Mouse (Mus musculus): ENCODE measurements around the gene AC161166.1. TPM values are rescaled to one million over a fixed set of nuclear protein-coding genes. Genes with fewer than 3 reads are reported as not detected.

The AC161166.1 gene
- polyA plus RNA-seq, 1 experiment from 2014 or later, result not detected

DNA sequence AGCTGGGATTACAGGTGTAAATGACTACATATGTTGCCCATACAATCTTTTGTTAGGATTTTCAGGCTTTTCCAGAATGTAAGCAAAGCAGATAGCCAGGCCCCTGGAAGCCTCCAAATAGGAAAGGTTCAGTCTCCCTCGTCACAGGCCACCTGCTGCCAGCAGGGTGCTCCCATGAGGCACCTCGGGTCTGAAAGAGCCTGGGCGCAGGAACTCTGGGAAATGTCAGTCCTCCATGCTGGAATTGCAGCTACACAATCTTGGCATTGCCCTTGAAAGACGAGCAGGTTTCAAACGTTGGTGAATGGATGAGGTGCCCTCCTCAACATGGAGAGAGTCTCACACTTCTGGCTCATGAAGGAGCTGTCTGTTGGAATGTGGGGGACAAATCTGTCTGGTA is 25.9 kb upstream of the AC161166.1 start:
- H3K27ac ChIP-seq (replicated peaks), result no peak overlapping the region
- no peaks in the 10 kb centered on the region for H3K27me3 ChIP-seq
- no peak overlapping the region for H3K4me3 ChIP-seq (replicated peaks)
- H3K36me3 ChIP-seq (replicated peaks), result peaks cover 14% of the 10 kb centered on the region
- H3K9me3 ChIP-seq (replicated peaks), result no peaks in the 10 kb centered on the region
- ATAC-seq (ENCODE audit: insufficient read depth), result no peak
- 30% methylated on average over 5 of the region's 5 CpGs for WGBS (ENCODE audit: insufficient replicate concordance)
- no peak overlapping the region for H3K9ac ChIP-seq
- H3K4me1 ChIP-seq (replicated peaks), result 0 out of 2 replicates have a peak, but pooled peaks cover 4% of the 10 kb centered on the region
- no peak overlapping the region for H3K4me2 ChIP-seq

DNA sequence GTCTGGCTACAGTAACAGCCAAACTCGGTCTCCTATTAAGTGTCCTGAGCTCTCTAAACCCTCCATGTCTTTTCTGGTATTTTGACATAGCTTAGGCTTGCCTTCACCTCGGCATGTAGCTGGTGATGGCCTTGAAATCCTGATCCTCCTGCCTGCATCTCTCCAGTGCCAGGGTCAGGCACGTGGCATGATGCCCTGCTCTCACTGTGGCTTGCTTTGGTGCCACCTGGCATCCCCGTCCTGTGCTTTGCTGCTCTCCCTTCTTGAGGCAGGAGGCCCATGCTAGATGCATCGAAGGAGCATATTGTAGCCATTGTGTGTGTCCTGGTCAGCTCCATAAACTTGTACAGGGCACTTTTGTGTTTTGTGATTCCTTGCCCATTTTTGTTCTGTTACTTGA is 25.3 kb upstream of the AC161166.1 start:
- Histone ChIP-seq H3K4me2 (no peak overlapping the region), H3K27me3 (no peaks in the 10 kb centered on the region), H3K4me1 (replicated peaks) (0 out of 2 replicates have a peak, but pooled peaks cover 4% of the 10 kb centered on the region), H3K27ac (replicated peaks) (no peak overlapping the region), H3K9ac (no peak overlapping the region), H3K4me3 (replicated peaks) (no peak overlapping the region), H3K36me3 (replicated peaks) (peaks cover 18% of the 10 kb centered on the region), H3K9me3 (replicated peaks) (no peaks in the 10 kb centered on the region)
- WGBS (ENCODE audit: insufficient replicate concordance), result 50% methylated on average over 5 of the region's 5 CpGs
- ATAC-seq (ENCODE audit: insufficient read depth), result no peak

DNA sequence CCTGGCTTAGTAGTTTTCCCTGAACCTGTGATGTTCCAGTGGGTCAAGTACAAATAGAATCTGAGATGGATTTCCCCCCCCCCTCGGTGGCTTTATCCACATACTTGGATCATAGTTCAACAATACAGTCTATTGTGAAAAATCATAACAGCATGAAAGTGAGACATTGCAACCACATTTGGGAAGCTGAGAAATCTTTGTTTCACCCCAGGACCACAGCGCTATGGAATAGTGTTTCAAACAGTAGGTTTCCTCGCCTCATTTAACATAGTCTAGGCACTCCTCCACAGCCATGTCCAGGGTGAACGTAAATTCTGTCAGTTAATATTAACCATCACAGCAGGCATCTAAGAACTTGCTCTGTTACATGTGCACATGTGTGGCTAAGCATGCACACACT is 24.8 kb upstream of the AC161166.1 start:
- Histone ChIP-seq H3K4me2 (no peak overlapping the region), H3K36me3 (replicated peaks) (peaks cover 18% of the 10 kb centered on the region), H3K9me3 (replicated peaks) (no peaks in the 10 kb centered on the region), H3K4me1 (replicated peaks) (peaks cover 5% of the 10 kb centered on the region; the same call in 1 of the 2 replicates), H3K27me3 (no peaks in the 10 kb centered on the region), H3K4me3 (replicated peaks) (no peak overlapping the region), H3K27ac (replicated peaks) (no peak overlapping the region), H3K9ac (no peak overlapping the region)
- no peak for ATAC-seq (ENCODE audit: insufficient read depth)
- 72% methylated on average over 4 of the region's 4 CpGs for WGBS (ENCODE audit: insufficient replicate concordance)

DNA sequence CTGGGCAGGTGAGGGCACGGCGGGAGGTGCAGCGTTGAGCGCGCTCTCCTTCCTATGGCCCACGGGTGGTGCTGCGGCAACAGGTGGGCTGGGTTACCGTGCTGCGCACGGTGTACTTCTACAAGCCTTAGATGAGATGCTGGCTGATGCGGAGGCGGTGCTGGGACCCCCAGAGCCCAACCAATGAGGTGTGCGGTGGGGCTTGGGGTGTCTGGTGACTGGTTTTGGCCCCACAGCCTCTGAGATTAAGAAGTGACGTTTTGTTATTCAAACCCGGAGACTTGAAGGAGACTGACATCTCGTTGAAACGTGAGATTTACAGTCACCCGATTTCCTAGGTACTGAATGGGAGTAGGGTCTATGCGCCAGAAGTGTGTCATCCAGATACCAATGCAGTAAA is 22.0 kb upstream of the AC161166.1 start:
- Histone ChIP-seq H3K9me3 (replicated peaks) (no peaks in the 10 kb centered on the region), H3K27me3 (no peaks in the 10 kb centered on the region), H3K9ac (no peak overlapping the region), H3K4me3 (replicated peaks) (no peak overlapping the region), H3K4me1 (replicated peaks) (peaks cover 24% of the 10 kb centered on the region), H3K27ac (replicated peaks) (no peak overlapping the region), H3K4me2 (no peak overlapping the region), H3K36me3 (replicated peaks) (peaks cover 18% of the 10 kb centered on the region)
- WGBS (ENCODE audit: insufficient replicate concordance), result 81% methylated on average over 19 of the region's 19 CpGs
- no peak for ATAC-seq (ENCODE audit: insufficient read depth)

DNA sequence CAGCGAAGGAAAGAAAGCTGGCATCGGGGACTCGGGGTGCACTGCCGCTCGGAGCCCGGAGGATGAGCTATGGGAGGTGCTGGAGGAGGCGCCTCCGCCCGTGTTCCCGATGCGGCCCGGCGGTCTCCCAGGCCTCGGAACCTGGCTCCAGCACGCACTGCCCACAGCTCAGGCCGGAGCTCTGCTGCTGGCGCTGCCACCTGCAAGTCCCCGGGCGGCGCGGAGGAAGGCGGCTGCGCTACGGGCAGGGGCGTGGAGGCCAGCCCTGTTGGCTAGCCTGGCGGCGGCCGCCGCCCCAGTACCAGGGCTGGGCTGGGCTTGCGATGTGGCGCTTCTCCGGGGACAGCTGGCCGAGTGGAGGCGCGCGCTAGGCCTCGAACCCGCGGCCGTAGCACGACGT is 21.6 kb upstream of the AC161166.1 start:
- WGBS (ENCODE audit: insufficient replicate concordance), result 77% methylated on average over 42 of the region's 42 CpGs
- peaks cover 28% of the 10 kb centered on the region for H3K4me1 ChIP-seq (replicated peaks)
- H3K4me2 ChIP-seq, result no peak overlapping the region
- ATAC-seq (ENCODE audit: insufficient read depth), result no peak
- H3K36me3 ChIP-seq (replicated peaks), result peaks cover 18% of the 10 kb centered on the region
- H3K27me3 ChIP-seq, result no peaks in the 10 kb centered on the region
- H3K27ac ChIP-seq (replicated peaks), result no peak overlapping the region
- no peak overlapping the region for H3K9ac ChIP-seq
- H3K4me3 ChIP-seq (replicated peaks), result no peak overlapping the region
- H3K9me3 ChIP-seq (replicated peaks), result no peaks in the 10 kb centered on the region

DNA sequence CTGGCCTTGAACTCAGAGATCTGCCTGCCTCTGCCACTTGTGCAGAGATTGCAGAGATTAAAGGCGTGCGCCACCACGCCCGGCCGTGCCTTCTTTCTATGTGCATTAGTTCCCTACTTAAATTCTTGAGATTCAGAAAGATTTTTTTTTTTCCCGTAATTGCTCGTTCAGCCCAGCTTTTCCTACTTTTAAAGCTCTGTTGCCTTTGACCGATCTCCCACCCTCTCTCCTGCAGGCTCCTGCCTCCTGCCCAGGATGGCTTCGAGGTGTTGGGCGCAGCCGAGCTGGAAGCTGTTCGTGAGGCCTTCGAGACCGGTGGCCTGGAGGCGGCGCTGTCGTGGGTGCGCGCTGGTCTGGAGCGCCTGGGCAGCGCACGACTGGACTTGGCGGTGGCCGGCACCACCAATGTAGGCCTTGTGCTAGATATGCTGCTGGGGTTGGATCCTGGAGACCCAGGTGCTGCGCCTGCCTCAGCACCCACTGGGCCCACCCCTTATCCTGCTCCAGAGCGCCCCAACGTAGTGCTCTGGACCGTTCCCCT is 20.8 kb upstream of the AC161166.1 start:
- Histone ChIP-seq H3K9me3 (replicated peaks) (no peaks in the 10 kb centered on the region), H3K4me2 (no peak overlapping the region), H3K27me3 (no peaks in the 10 kb centered on the region), H3K4me1 (replicated peaks) (peaks cover 28% of the 10 kb centered on the region), H3K9ac (no peak overlapping the region), H3K4me3 (replicated peaks) (no peak overlapping the region), H3K27ac (replicated peaks) (no peak overlapping the region), H3K36me3 (replicated peaks) (peaks cover 18% of the 10 kb centered on the region)
- no peak for ATAC-seq (ENCODE audit: insufficient read depth)
- WGBS (ENCODE audit: insufficient replicate concordance), result 86% methylated on average over 28 of the region's 28 CpGs

DNA sequence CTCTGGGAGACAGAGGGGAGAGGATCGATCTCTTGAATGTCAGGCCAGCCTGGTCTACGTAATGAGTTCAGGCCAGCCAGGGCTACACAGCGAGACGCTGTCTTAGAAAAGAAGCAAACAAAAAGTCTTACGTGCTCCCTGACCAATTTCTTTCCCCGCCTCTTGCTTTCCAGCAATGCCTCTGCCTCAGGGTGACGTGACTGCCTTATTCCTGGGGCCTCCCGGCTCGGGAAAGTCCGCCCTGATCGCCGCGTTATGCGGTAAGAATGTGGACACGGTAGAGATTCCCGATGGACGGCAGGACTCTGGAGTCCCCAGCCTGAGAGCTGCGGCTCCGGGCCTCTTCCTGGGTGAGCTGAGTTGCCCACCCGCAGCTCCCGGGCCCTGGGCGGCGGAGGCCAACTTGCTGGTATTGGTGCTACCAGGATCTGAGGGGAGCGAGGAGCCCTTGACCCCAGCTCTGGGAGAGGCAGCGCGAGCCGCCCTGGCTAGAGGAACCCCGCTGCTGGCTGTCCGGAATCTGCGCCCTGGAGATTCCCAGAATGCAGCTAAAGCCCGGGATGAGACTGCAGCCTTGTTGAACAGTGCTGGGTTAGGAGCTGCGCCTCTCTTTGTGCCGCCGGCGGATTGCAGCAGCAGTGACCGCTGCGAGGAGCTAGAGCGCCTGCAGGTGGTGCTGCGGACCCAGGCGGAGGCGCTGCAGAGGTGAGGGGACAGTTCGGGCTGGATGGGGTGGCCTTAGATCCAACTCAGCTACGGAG is 19.1 kb upstream of the AC161166.1 start:
- peak overlapping the region; percentile 74 for H3K9ac ChIP-seq
- peak overlapping the region; percentile 77 for H3K27ac ChIP-seq (replicated peaks)
- ATAC-seq (ENCODE audit: insufficient read depth), result peak; percentile 32; the same call in 1 of the 2 replicates
- peaks cover 28% of the 10 kb centered on the region for H3K4me1 ChIP-seq (replicated peaks)
- H3K27me3 ChIP-seq, result no peaks in the 10 kb centered on the region
- 2% methylated on average over 43 of the region's 43 CpGs for WGBS (ENCODE audit: insufficient replicate concordance)
- H3K36me3 ChIP-seq (replicated peaks), result peaks cover 18% of the 10 kb centered on the region
- H3K9me3 ChIP-seq (replicated peaks), result no peaks in the 10 kb centered on the region
- H3K4me3 ChIP-seq (replicated peaks), result peak overlapping the region; percentile 67
- H3K4me2 ChIP-seq, result peak overlapping the region; percentile 97

DNA sequence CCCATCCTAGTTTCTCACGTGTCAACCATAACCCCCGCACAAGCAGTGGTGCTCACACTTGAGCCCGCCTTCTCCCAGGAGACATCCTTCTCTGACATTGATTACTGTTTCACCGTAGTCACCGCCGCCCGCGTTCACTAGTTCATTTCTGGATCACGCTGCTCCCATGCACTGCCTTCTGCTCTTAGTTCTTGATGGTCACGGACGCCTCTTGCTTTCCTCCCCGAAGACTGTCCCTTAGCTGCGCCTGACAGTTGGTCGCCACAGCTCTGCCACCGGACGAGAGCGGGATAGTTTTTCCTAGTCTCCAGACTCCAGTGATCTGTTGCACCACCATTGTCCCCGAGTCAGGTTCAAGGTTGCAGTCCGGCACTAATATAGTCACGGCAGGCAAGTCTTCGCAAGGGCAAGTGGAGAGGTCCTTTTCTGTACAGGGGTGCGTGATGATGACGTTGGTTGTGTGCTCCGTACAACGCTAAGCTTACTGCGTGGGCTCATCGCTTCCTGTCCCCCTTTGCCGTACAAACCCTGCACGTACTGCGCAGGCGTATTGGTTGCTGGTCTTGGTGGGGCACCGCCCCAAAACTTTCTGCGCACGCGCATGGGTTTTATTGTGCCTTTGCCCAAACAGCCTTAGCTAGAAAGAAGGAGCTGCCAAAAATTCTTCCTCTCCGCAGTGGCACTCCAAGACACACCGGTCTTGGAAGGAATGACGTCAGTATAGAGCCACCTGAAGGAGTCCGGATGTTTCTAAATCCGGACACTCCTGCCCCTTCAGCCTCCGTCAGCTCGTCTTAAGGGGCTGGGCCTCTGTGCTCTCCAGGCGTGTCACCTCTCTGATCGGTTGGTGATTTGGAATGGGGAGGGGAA is 18.0 kb upstream of the AC161166.1 start, which contains the start of gene Irgq:
Gene Irgq, plus strand, starts transcription at position 628 of the 870 bp plus-strand sequence.
- peak within 1 kb of the TSS; percentile 97 for H3K4me2 ChIP-seq
- H3K27ac ChIP-seq (replicated peaks), result peak within 1 kb of the TSS; percentile 77
- ATAC-seq (ENCODE audit: insufficient read depth), result peak; percentile 92
- H3K27me3 ChIP-seq, result no peaks in the 10 kb centered on the region
- peak within 1 kb of the TSS; percentile 74 for H3K9ac ChIP-seq
- H3K4me1 ChIP-seq (replicated peaks), result peaks cover 28% of the 10 kb centered on the region
- H3K9me3 ChIP-seq (replicated peaks), result no peaks in the 10 kb centered on the region
- H3K36me3 ChIP-seq (replicated peaks), result peaks cover 18% of the 10 kb centered on the region
- WGBS (ENCODE audit: insufficient replicate concordance), result under 1% methylated on average over 44 of the region's 44 CpGs
- peak within 1 kb of the TSS; percentile 67 for H3K4me3 ChIP-seq (replicated peaks)

DNA sequence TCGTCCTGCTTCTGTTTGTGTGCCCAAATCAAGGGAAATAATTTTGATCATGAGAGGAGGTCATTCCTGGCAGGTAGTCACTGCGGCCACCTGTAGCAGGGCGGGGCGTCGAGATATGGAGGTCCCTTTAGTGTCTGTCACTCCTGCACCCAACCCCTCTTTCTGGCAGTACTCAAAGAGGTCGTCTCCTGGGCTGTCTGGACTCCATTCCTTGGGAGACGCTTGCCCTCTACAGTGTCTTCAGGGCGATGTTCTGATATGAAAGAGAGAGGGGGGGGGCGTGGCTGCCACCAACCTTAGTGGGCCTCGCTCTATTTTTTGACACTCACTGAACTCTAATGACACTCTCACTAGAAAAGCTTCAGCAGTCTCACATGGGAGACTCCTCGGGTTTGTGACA is 17.3 kb upstream of the AC161166.1 start:
- Histone ChIP-seq H3K36me3 (replicated peaks) (peaks cover 17% of the 10 kb centered on the region), H3K4me2 (peak overlapping the region; percentile 97), H3K27me3 (no peaks in the 10 kb centered on the region), H3K4me1 (replicated peaks) (peaks cover 28% of the 10 kb centered on the region), H3K27ac (replicated peaks) (peak overlapping the region; percentile 77), H3K9me3 (replicated peaks) (no peaks in the 10 kb centered on the region), H3K9ac (peak overlapping the region; percentile 74), H3K4me3 (replicated peaks) (peak overlapping the region; percentile 67)
- ATAC-seq (ENCODE audit: insufficient read depth), result no peak
- WGBS (ENCODE audit: insufficient replicate concordance), result 33% methylated on average over 11 of the region's 11 CpGs

DNA sequence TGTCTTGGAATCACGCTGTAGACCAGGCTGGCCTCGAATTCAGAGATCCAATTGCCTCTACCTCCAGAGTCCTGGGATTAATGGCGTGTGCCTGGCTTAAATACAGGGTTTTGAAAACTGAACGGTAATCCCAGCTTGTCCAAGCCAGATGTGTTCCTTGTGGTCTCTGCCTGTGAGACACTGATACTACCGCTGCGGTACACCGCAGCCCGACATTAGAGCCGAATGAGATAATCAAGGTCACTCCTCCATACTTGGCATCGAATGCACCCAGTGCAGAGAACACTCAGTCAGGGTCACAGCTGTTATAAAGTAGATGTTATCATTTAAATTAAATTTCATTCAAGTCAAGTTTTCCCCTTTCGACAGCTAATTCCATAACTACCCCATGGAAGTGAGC is 16.6 kb upstream of the AC161166.1 start:
- 74% methylated on average over 11 of the region's 11 CpGs for WGBS (ENCODE audit: insufficient replicate concordance)

More for the DNA sequence above, 16.6 kb upstream of the AC161166.1 start:
- Histone ChIP-seq H3K9ac (no peak overlapping the region), H3K4me1 (replicated peaks) (peaks cover 28% of the 10 kb centered on the region), H3K27ac (replicated peaks) (no peak overlapping the region), H3K36me3 (replicated peaks) (peaks cover 10% of the 10 kb centered on the region), H3K27me3 (no peaks in the 10 kb centered on the region), H3K4me3 (replicated peaks) (no peak overlapping the region), H3K4me2 (peak overlapping the region; percentile 97; the same call in 1 of the 2 replicates), H3K9me3 (replicated peaks) (no peaks in the 10 kb centered on the region)
- ATAC-seq (ENCODE audit: insufficient read depth), result no peak
